Mouse (Mus musculus) common myeloid progenitor, adult 5-6 weeks (primary cell): ENCODE measurements at regions not wholly inside any gene's neighbourhood (a gene's known extent, or its start where the extent isn't known, plus 50 kb on each side); places are given as distances from the start of the nearest gene placed in this dataset.

Source experiments
- ATAC-seq: replicated peaks from 2 replicates; pipeline ENCODE4 v1.8.0; 2016; ENCODE audit warnings: low read depth, mild to moderate bottlenecking, moderate TSS enrichment, inconsistent platforms; ENCODE audit not compliant: poor library complexity, severe bottlenecking

- peak; percentile 32; the same call in 1 of the 2 replicates for ATAC-seq
Observed at GRCm38 (mm10) chrX:11814861-11815260, 345.3 kb downstream of the Bcor start.

- ATAC-seq, result no peak
Observed at GRCm38 (mm10) chrX:11815864-11816263, 344.3 kb downstream of the Bcor start.

DNA sequence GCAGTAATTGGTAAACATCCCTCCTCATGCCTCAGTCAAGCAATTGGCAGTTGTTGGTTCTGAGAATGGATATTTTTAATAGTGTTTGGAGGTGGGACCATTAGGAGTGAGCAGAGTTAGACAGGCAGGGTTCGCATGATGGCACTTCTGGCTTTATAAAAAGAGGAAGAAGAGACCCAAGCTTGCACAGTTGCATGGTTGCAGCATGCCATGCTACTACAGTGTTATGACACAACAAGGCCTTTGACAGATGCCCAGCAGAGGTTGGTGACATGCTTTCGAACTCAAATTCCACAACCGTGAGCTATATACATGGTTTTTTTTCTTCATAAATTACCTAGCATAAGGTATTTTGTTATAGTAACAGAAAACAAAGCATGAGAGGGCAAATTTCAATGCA is 341.5 kb downstream of the Bcor start:
- ATAC-seq, result no peak

DNA sequence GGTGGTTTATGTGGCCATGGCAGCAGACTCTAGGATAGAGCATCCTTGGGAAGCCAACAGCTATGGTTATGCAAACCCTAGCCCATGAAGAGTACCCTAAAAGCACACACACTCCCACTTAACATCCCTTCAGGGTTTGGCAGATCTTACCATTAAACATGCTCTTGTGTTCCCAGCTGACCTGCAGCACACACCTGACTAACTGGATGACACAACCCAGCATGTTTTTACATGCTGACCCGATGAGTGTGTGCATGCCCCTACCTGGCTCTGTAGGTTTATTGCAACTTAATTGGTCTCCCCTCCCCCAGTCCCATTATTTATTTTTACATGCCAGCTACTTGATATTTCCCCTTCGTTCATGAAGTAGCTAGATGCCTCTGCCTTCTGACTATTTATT is 339.0 kb downstream of the Bcor start:
- no peak for ATAC-seq

DNA sequence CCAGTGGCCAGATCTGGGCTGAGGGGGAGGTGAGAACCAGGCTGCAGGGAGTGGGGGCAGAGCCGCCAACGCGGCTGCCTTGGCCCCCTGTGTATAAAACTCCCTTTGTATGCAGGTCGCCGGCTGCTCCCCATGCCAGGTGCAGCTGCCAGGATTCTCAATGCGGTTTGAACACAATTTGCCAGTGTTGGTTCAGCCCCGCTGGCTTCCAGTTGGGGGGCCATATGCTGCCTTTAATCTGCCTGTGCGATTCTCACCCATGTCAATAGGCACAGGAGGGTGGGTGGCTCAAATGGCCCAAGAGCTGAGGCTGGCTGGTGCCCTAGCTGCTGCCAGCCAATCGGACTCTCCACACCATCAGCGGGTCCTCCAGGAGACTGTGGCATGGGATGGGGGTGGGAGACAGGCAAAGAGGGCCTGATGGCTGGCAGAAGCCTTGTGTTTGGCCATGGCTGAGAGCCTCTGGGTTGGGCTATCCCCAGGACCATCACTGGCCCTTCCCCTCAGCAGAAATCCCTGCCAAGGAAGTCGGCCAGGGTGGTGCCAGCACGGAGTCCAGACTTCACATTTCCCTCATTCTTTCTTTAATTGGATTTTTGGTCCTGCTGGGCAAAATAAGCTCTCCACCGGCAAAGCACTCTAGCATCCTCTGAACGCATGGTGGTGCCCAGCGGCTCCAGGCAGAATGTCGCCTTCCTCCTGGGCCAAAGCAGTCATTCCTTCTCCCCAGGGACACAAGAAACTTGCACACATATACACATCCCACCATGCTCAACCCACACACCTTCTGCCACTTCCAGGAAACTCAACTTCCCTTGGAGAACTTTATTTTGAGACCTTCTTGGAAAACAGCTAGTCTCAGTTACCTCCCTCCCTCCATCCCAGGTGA is 338.0 kb downstream of the Bcor start:
- ATAC-seq, result no peak

GRCm38 (mm10) chrX:11825948-11826347 is 334.2 kb downstream of the Bcor start:
- ATAC-seq, result no peak

- ATAC-seq, result no peak
Observed at GRCm38 (mm10) chrX:11826737-11827408, 333.3 kb downstream of the Bcor start.

- no peak for ATAC-seq
Observed at GRCm38 (mm10) chrX:11829411-11830002, 330.6 kb downstream of the Bcor start.

- ATAC-seq, result no peak
Observed at GRCm38 (mm10) chrX:11837566-11837965, 322.6 kb downstream of the Bcor start.

GRCm38 (mm10) chrX:11839665-11840245 is 320.4 kb downstream of the Bcor start:
- ATAC-seq, result peak; percentile 58

GRCm38 (mm10) chrX:11840319-11841035 is 319.7 kb downstream of the Bcor start:
- ATAC-seq, result no peak

GRCm38 (mm10) chrX:11845566-11845965 is 314.6 kb downstream of the Bcor start:
- ATAC-seq, result 0 out of 2 replicates have a peak, but pooled peaks have one; percentile 15

DNA sequence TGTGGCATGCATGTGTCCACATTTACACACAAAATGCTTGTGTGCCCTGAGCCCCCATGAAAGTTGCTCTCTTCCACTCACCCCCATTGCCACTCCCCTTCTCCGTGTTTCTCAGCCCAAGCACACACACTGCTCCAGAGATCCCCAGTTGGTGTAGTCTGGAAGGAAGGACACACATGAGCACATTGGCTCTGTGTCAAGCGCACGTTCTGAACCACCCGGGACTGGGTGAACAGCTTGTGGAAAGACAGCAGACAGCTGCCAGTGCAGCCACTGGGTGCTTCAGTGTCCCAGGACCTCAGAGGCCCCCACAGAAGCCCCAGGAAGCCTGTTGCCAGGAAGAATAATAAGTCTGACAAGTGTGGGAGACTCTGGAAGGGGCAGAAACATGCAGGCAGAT is 304.2 kb downstream of the Bcor start:
- no peak for ATAC-seq

GRCm38 (mm10) chrX:11859396-11859795 is 300.8 kb downstream of the Bcor start:
- no peak for ATAC-seq

DNA sequence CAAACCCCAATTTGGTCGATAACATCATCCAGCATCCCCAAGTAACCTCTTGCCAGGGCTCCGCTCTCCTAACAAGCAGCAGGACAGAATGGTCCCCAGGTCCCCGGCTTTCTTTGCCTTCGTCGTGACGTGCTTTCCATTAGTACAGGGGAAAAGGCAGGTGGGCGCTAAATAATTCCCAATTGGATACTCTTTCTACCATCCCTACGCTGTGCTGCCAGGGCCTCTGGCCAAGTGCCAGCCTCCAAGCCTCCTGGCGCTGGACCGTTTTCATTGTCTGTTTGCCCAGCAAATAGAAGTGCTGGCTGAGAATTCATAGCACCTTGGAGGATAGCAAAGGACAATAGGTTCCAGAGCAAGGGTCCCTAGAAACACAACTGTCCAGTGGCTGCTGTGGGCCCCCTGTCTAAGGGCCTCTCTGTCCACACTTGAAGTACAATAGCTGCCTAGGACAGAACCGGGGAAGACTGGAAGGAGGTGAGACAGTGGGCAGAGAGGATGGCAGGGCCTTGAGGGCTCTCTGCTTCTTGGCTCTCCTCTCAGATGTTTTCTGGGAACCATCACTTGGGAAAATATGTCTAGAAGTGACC is 298.9 kb downstream of the Bcor start:
- no peak for ATAC-seq

GRCm38 (mm10) chrX:11861892-11862291 is 298.3 kb downstream of the Bcor start:
- no peak for ATAC-seq

DNA sequence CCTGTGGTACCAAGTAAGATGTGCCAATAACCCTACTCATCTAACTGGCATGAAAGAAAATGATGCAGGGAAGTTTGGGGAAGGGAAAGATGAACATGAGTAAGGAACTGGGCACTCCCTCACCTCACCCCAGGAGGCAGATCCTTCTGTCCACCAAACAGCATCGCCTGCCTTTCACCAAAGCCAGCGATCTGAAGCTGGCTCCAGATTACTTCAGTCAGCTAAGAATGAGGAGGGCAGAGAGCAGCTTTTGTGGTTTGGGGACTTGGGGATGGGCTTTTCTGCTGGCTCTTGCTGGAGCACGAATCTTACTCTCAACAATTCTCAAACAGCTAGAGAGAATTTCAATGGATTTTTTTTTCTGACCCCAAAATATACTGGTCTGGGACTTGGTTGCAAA is 297.0 kb downstream of the Bcor start:
- no peak for ATAC-seq

DNA sequence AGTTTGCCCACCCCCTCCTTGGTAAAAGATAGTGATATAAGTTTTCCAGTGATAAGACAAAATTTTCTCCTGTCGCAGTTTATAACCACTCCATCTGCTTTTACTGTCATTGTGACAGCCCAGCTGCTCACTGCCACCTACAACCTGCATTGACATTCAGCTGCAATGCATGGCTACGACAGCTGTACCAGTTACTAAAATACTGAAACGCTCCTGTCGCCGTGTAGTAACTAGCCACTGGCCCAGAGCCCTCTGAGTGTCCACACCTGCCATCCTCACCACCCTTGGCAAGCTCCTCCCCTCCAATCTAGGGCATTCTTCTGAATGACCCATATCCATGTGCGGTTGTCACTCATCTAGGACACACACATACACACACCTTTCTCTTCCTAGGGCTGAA is 286.2 kb downstream of the Bcor start:
- no peak for ATAC-seq

DNA sequence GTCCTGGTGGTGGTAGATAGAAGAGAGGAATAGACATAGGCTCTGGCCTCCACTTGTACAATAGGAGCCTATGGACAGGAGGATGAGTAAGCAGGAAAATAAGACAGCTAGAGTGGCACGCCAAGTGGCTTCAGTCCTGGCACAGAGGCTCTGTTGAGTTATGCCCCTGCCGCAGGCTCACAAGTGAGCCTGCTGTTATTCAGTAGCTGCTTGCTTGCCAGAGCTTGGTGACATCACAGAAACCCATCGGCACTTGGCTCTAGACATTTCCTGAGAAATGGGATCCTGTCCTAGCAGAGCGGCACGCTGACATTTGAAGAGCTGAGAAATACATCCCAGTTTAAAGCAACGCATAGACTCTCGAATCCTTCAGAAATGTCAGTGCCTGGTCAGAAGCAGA is 283.5 kb downstream of the Bcor start:
- no peak for ATAC-seq

- 0 out of 2 replicates have a peak, but pooled peaks have one; percentile 22 for ATAC-seq
Observed at GRCm38 (mm10) chrX:11878028-11878427, 282.1 kb downstream of the Bcor start.
